Mouse (Mus musculus): ENCODE results near the gene Mdm1.

Mdm1 gene

DNA sequence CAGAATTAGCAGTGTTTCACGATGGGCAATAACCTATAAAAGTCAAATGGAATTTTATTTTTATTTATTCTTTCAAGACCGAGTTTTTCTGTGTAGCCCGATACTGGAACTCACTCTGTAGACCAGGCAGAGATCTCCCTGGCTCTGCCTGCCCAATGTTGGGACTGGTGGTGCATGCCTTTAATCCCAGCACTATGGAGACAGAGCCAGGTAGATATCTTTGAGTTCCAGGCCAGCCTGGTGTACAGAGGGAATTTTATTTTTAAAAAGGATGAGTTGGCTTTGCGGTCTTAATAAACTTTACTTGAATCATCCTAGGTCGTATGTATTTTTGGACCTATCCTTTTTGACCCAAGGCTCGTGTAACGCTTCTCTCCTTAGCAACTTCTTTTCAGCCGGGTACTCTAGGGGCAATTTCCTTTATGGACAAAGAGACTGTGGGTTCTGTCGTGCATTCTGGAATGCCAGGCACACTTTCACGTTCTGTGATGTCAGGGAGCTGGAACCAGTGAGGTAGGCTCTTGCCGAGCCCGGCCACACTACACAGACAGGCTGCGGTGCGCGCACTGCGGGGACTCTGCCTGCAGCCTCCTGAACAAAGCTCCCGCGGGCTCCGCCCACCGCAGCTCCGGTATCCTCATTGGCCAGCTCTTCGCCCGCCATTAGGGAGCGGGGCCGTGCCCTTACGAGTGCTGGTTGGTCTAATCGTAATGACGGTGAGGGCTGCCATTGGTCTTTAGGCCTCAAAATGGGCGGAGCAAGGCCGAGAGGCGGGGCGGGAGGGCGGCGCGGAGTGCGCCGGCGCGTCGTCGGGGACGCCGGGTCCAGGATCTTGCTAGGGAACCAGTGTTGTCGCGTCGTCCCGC, at the start of gene Mdm1:
TSS of gene Mdm1 (plus strand) at position 794 of the 866 bp plus-strand sequence.
- DNase-seq (ENCODE audit: low read depth, low spot score) = peak; percentile 99

DNA sequence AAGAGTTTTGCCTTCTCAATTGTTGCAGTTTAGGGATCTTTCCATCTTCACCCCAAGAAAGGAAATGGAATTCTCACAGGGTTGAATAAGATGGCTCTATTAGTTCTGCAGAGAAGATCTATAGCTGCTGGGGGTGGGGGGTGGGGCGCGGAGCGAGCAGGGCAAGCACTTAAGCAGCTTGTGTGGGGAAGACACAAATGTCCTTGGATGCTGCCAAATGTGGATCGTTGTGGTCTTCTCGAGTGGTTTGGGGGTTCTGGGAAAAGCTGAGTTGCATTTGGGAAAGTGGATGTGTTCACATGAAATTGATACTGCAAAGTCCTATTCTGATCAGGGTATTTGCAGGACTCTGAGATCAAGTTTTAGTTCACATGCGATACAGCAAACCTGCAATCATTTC, 48.9 kb upstream of the Mdm1 start:
- DNase-seq (ENCODE audit: low read depth, low spot score) = no peak

DNA sequence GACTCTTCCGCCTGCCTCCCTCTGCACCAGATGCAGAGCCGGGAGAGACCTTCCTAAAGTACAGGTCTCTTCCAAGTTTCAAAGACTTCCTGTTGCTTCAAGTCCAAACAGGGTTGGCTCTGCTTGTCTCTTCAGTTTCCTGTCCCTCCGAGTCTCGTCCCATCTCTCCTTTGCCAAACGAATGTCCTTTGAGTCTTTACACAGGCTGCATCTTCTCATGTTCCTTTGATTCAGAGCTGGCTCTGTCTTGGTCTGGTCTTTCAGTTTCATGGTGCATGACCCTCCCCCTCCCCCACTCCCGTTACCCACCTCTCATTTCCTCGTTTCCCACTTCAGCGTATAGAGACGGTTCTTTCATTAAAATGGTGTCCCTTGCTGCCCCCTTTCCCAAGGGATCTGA, 47.9 kb upstream of the Mdm1 start:
- DNase-seq (ENCODE audit: low read depth, low spot score) = no peak

DNA sequence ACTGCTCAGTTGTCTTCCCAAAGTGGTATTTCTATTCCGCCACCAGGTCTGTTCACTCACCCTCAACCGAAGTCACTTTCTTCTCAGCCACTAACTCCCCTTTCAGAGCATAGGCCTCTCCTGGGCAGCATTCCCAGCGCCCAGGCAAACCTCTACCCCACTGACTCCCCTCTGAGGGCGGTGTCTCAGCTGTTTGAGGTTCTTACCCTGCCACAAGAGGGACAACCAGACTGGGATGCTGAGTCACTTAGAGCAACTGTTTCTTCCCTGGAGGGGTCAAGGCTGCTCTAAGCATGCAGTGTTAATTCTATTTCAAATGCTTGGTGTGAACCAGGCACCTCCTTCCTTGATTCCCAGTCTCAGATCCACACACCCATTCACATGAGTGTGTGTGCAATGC, 46.8 kb upstream of the Mdm1 start:
- DNase-seq (ENCODE audit: low read depth, low spot score) = no peak

DNA sequence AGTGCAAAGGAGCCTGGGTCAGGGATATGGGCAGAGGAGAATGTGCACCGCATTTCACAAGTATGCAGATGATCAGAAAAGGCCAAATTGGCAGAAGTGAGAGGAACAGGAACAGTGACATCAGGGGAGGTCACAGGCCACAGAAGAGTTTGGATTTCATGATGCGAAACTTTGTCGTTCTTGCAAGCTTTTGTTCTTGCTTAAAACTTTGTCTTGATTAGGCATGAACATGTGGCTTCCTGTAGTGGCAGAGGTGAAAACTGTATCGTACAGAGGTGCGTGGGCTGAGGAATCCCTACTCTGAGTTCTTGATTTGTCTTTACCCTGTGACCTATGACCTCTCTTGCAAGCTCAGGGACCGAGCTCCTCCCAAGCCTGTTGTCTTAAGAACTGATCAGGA, 45.4 kb upstream of the Mdm1 start:
- no peak for DNase-seq (ENCODE audit: low read depth, low spot score)

DNA sequence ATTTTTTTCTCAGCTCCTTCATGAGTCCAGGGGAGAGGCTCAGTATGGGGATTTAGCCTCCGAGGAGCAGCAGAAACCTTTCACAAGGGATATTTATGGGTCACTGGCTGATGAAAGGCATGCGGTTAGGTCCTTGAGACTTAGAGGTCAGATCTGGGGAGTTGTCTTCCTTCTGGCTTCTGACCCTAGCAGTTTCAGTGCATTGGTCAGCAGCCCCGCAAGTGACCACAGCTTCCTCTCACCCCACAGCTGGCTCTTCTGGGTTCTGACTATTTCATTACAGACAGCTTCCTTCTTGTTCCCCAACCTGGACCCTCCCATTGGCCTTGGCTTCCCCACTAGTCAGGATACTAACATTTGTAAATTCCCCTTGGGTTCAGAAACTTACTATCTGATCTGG, 43.7 kb upstream of the Mdm1 start:
- DNase-seq (ENCODE audit: low read depth, low spot score) = no peak

DNA sequence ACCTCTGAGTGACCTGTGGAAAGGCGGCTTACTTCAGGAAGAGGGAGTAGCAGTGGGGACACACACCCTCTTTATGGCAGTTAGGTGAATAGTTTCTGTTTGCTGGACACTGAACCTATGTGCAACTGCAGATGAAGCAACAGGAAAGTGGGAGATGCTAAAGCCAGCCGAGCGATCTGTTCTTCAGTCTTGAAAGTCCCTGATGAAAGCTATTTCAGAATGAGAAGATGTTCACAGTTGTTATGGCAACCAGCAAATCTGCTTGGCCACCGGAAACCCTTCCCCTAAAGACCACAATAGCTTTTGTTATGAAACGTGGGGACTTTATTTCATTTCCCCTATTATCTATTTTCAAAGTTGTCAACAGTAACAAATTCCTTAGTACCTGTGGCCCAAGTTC, 41.0 kb upstream of the Mdm1 start:
- no peak for DNase-seq (ENCODE audit: low read depth, low spot score)

DNA sequence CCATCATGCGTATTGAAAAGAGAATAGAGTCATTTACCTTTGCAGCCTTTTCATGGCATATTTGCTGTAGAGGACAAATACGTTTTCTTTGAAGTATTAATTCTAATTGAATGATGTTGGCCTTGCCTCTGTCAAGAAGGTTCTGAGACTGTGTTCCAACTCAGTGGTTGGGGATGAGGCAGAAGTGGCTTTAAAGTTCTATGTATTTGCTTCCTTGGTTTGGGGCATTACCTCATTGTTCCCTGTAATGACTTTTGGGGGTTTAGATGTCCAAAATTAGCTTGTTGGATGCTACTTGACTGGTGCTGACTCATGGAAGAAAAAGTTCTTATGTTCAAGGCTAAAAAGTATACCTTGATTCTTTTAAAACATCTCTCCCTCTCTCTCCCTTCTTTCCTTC, 40.6 kb upstream of the Mdm1 start:
- no peak for DNase-seq (ENCODE audit: low read depth, low spot score)

DNA sequence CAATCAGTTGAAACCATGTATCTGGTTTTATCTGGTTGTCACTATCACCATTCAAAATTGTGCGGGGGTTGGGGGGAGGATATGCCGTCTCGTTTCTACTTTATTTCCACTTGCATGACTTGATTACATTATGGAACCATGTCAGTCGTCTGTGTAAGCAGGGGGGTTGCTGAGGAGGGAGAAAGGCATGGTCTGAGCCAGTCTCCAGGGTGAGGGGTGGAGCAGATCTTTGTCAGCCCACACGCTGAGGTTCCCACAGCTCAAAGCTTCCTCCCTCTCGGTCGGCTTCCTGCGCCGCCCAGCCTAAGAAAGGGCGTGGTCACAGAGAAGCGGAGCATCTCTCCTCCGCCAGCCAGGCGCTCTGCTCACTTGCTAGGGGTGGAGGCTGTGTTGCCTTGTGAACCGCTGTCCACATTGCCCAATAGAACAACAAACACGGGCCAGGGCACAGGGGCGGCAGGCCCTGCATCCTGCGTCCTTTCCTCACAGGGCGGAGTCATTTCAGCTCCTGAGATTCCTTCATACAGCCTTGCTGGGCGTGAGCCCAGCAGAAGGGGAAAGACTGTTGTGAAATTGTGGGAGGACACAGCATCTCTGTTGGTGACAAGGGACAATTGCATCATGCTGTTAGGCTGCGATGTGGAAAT, 38.5 kb upstream of the Mdm1 start:
- DNase-seq (ENCODE audit: low read depth, low spot score) = peak; percentile 86

DNA sequence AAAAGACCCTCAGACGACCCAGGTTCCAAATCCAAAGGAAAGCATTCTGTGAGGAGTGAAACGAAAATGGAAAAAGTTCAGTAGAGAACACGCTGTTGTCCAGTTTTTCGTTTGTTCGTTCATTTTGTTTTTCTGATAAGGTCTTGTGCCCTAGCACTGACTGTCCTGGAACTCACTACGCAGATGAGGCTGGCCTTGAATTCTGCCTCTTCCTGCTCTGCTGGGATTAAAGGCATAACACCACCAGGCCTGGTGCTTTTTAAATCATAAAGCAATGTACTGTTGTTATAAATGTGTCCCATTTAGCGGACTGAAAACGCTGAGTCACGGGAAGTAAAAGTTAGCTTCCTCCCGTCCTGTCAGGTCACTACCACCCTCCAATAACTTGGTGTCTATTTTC, 37.7 kb upstream of the Mdm1 start:
- DNase-seq (ENCODE audit: low read depth, low spot score) = no peak

DNA sequence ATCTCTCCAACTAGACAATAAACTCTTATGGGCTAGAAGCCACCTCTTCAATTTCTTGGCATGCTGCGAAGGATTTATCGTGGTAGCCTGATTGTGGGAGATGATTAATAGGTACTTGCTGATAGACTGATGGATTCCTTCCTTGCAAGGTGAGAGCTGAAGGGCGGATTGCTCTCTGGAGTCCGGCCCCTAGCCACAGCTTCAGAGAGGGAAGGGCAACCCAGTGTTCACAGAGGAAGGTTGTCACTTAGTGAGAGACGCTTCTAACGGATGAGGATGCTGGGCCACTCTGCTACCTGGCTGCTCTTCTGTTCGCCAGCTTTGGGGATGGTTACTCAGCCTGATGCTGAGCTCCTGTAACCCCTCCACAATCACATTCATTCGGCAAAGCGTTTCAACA, 34.6 kb upstream of the Mdm1 start:
- DNase-seq (ENCODE audit: low read depth, low spot score) = no peak

DNA sequence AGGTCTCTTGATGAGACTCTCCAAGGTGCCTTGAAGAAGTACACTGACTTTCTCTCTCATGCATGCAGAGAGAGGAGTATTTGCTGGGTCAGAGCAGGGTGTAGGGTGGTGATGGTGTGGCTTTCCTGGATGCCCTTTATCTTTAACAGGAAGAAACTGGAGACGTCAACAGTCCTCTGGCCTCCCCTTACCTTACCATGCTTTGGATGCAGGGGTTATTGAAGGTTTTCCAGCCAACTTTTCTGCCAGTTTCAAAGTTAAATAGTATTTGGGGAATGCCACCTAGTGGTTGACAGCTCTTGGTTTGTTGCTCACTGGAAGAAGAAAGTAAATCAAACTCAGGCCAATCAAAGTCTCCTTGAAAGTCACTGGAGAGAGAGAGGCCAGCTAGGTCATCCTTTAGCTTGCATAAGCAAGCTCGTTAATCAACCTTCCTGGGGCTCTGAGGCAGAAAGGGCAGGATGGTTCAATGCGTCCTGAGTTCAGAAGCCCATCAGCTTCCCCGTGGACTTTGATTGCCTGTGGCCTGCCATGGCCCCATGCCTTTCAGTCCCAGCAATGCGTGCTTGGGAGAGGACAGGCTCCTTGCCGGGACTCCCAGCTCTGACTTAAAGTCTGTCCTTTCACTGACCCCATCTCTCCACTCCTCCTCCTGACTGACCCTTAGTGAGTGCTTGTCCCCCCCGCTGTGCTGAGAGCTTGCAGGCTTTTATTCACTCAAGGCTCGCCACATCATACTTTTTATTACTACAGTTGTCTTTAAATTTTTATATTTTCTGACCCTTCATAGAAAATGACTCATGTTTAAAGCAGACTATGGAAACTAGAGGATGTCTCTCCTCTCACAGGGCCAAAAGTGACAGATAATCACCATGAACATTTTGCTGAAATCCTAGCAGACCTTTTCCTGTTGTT, 31.3 kb upstream of the Mdm1 start:
- DNase-seq (ENCODE audit: low read depth, low spot score) = peak; percentile 87

DNA sequence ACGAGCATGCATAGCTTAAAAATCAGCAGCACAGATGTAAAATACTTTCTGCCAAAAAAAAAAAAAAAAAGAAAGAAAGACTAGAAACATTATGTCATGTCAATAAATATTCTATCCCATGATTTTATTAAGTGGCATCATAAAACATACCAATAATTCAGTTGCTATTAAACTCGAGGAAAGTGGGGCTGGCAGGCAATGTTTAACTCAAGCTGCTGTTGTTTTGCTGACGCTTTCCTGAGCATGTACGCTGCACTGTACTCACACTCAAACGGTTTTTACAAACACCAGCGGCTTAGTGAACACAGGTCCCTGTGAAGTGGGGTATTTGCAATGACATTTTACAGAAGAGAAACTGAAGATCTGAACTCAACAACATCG, 30.7 kb upstream of the Mdm1 start:
- DNase-seq (ENCODE audit: low read depth, low spot score) = no peak

DNA sequence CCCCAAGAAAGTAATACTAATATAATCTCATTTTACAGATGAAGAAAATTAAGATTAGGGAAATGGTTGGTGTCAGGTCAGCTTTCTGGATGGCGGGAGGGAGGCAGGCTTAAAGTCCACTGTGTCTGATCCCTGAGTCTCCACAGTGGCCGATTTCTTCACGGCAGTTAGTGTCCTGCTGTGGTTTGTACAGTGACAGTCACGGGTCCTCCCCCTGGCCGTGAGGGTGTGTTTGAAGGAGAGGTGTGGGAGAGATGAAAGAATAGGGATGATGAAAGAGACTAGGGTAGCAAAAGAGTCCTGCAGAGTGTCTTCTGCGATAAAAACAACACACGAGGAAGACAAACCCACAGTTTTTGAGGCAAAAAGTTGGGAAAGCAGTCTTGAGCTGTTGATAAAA, 30.0 kb upstream of the Mdm1 start:
- DNase-seq (ENCODE audit: low read depth, low spot score) = no peak

DNA sequence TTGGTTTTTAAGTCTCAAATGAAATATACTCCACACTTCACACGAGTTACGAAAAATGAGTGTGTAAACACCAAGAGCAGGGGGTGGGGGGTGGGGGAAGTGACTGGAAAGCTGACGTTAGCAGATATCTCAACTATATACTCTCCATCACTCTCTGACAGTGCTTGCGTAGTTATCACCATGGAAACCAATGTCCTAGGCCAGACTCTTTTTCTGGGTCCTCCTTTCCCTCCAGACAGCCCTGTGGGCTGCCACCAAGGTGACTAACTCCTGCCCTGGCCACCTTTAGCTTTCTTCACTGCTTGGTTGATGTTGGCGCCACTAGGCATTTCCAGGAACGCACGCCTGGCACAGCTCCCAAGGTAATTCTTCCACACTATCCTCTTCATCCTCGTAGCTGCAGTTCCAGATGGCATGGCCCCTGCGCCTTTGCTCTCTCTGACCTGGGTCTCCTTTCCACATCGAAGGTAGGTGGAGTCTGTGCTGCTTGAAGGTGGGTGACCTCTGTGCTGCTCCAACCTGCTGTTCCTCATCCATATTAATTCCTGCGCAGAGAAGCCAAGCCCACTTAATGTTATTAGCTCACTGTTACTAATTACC, 29.2 kb upstream of the Mdm1 start:
- no peak for DNase-seq (ENCODE audit: low read depth, low spot score)

DNA sequence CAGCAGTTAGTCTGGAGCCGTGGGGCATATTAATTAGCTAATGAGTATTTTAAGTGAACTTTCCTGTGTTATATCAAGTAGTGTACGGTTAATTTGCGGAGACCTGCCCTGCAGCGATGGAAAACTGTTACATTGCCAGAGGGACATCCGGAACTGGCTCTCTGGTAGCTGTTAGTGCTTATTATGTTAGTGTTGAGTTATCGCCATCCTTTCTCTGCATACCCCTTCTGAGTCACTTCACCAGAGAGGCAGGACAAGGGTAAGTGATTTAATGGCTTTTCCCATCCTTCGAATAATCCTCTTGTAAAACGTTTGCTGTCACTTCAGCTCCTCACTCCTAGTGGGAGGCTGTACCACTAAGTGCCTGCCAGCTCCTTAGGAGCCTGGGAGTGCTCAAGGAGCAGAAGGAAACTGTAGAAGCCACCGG, 28.3 kb upstream of the Mdm1 start:
- DNase-seq (ENCODE audit: low read depth, low spot score) = no peak

DNA sequence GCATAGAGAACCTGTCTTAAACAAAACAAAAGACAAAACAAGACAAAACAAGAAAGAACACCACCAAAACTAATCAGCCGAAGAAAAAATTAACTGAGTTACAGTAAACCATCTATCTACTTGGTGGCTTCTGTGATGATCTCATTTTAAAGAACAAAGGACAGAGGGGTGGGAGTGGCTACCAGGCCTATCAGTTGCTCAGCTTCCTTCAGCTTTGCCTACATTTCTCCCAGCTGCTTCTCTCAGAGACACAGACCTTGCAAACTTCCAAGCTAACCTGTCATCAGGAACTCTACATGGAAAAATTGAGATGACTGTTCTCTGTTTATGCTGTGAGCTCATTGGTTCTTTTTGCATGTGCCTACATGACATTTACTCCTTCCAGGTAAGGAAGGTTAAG, 27.3 kb upstream of the Mdm1 start:
- no peak for DNase-seq (ENCODE audit: low read depth, low spot score)

DNA sequence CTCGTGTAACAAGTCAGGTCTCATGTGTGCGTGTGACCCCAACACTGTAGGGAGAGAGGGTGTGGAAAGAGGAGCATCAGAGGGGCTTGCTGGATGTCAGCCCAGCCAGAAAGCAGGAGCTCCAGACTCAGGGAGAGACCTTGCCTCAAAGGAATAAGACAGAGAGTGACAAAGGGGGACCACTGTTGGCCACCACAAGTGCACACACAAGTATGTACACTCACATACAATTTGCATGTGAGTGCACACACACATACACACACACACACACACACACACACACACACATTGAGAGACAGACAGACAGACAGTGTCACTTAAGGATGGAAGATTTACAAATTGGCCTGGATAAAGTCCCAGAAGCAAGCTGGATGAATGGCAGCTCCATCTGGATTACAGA, 25.2 kb upstream of the Mdm1 start:
- DNase-seq (ENCODE audit: low read depth, low spot score) = no peak

DNA sequence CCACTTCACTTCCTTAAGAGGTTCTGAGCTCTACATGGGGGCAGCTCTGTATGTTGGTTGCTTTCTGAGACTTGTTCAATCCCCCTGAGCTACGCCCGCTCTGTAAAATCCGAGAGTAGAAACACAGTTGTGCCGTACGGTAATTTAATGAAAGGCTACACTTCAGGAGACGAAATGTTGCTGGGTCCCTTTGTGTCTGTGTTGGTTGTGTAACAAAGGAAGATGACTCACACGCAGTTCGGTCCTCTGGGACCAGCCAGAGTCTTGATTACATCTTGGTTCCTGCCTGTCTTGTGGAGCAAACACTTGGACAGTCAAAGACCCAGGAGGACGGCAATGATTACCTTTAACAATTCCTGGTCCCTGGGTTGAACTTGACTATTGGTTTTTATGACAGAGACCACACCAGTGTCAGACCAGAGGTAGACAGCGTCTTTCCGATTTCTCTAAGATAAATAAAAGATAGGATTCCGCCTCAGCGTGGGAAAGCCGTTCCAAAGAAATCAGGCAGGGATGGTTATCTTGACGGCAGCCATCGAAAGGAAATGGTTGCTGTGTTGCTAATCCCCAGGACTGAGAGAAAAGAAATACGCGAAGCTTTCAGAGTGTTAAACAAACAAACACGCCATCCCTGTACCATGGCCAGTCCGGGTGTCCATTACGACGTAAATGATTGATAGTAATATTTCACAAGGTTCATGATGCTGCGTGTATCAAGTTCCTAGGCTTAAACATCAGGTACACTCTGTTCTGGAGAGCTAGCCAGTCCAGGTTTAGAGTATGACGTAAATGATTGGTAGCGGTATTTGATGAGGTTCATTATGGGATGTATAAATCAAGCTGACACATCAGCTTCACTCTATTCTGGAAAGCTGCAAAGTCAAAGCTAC, 20.3 kb upstream of the Mdm1 start:
- DNase-seq (ENCODE audit: low read depth, low spot score) = no peak

DNA sequence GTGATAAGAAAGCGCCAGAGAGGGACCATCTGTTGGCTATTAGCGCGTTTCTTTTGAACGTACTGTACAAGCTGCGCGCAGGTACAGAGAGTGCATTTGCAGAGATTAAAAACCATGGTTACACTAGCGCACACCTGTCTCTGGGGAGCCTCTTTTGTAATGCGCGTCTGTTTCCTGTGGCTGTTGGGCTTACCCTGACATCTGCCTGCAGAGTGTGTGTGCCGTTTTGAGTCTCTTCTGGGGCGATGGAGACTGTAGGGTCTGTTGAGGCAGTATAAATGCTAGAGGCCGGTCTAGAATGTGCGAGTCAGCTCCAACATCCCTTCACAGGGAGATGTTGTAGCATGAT, 19.7 kb upstream of the Mdm1 start:
- DNase-seq (ENCODE audit: low read depth, low spot score) = peak; percentile 65

All from mesoderm, embryonic 11.5 days (tissue).